Mouse (Mus musculus) left cerebral cortex, adult 9 months (tissue): ENCODE data around the gene Shld1.

Experiments used
- DNase-seq, 2 experiments: peaks; one replicate each; pipeline ENCODE4 v3.0.0; 2022; ENCODE audit warnings: low spot score in 2 of 2

The Shld1 gene

GRCm38 (mm10) chr2:132686756-132687737, at the start of gene Shld1:
Shld1 (plus strand) TSS chr2:132686931.
- peak; percentile 88 to 94 for DNase-seq

- DNase-seq = no peak
These were observed 48.4 kb upstream of the Shld1 start for GRCm38 (mm10) chr2:132638306-132638705.

- no peak for DNase-seq
These were observed 47.4 kb upstream of the Shld1 start for GRCm38 (mm10) chr2:132639337-132639736.

- no peak for DNase-seq
These were observed 45.5 kb upstream of the Shld1 start for GRCm38 (mm10) chr2:132641196-132641595.

GRCm38 (mm10) chr2:132643161-132643560, 43.6 kb upstream of the Shld1 start:
- no peak for DNase-seq

GRCm38 (mm10) chr2:132646856-132647745, 39.6 kb upstream of the Shld1 start:
- no peak for DNase-seq

- no peak for DNase-seq
These were observed 37.3 kb upstream of the Shld1 start for GRCm38 (mm10) chr2:132649352-132649870.

GRCm38 (mm10) chr2:132650546-132650945, 36.2 kb upstream of the Shld1 start:
- DNase-seq = no peak

GRCm38 (mm10) chr2:132652476-132652875, 34.3 kb upstream of the Shld1 start:
- no peak for DNase-seq

- no peak for DNase-seq
These were observed 31.8 kb upstream of the Shld1 start for GRCm38 (mm10) chr2:132654834-132655495.

GRCm38 (mm10) chr2:132657186-132657585, 29.5 kb upstream of the Shld1 start:
- no peak for DNase-seq

- no peak for DNase-seq
These were observed 28.2 kb upstream of the Shld1 start for GRCm38 (mm10) chr2:132658412-132659120.

- DNase-seq = no peak
These were observed 17.6 kb upstream of the Shld1 start for GRCm38 (mm10) chr2:132669091-132669490.

- no peak for DNase-seq
These were observed 16.4 kb upstream of the Shld1 start for GRCm38 (mm10) chr2:132670290-132670689.

- no peak for DNase-seq
These were observed 14.6 kb upstream of the Shld1 start for GRCm38 (mm10) chr2:132672121-132672520.

GRCm38 (mm10) chr2:132676111-132676510, 10.6 kb upstream of the Shld1 start:
- DNase-seq = no peak

GRCm38 (mm10) chr2:132685001-132685400, 1.7 kb upstream of the Shld1 start:
- no peak for DNase-seq

GRCm38 (mm10) chr2:132688611-132689021, 1.9 kb downstream of the Shld1 start:
- DNase-seq = peak; percentile 46 to 51

- no peak for DNase-seq
These were observed 2.4 kb downstream of the Shld1 start for GRCm38 (mm10) chr2:132689188-132689568.

- DNase-seq = peak; percentile 59 to 69
These were observed 3.0 kb downstream of the Shld1 start for GRCm38 (mm10) chr2:132689569-132690231.
